Mouse (Mus musculus) hindlimb bud, embryonic 11.5 days (tissue): ENCODE results near the gene Stn1.

ENCODE experiments used
- DNase-seq: peaks from one replicate; pipeline ENCODE4 v3.0.0-alpha.2; 2012; ENCODE audit warnings: low read depth, low spot score; ENCODE audit errors: extremely low spot score

Stn1 gene

DNA sequence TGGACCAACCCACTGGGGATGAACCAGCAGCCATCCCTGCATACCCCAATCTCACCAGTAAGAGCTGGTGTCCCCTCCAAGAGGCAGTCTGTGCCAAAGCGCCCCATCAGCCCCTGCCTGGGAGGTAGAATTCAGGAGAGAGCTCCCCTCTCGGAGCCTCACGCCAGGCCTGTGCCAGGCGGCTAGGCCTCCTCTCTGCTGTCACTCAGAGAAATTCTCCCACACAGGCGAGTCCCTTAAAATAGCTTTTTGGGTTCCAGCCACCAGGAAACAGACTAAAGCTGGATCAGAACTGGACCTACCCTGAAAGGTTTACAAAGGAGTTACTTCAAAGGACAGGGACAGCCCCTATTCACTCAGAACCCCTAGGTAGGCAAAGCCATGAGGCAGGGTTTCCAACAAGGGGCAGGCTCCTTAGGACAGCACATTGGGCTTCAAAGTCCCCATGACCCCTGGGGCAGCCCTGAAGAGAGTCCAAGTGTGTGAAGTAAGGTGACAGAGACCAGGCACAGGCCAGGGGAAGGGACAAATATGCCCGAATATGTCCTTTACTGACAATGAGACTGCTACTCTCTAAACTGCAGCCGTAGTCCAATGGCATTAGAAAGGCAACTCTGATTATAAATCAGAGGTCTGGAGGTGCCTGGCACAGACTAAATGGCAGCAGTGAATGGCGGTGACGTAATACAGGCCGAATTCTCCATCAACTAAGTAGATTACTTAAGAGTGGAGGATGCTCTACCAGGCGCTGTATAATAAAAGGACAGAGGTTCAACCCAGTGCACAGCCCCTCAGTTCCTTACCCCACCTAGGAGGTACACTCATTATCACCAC, 82.9 kb downstream of the Stn1 start:
- DNase-seq = no peak

- no peak for DNase-seq
These were observed 84.0 kb downstream of the Stn1 start for GRCm38 (mm10) chr19:47453352-47453751.

GRCm38 (mm10) chr19:47452682-47453081, 84.6 kb downstream of the Stn1 start:
- no peak for DNase-seq

DNA sequence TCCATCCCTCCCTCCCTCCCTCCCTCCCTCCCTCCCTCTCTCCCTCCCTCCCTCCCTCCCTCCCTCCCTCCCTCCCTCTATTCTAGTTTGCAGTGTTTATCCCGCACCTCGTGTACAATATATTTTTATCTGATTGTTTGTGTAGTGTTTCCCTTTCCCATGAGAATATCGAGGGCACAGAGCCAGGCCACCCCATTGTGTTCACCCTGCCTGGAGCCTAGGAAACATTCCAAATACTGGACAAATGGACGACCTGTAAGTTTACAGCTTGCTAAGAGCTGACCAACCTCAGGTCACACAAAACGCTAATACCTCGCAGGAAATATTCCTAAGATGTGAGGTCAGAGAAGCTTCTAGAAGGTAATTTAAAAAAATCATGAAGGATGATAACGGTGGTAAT, 85.1 kb downstream of the Stn1 start:
- DNase-seq = no peak

GRCm38 (mm10) chr19:47451476-47452113, 85.7 kb downstream of the Stn1 start:
- no peak for DNase-seq
